17 mouse cellular contexts compared by ENCODE assay signal in genomic region chr4:151817981-151818766, GRCm38 (mm10). TPM values are rescaled to one million over a fixed set of nuclear protein-coding genes. Genes with fewer than 3 reads are reported as not detected.
DNase-seq lines count a peak whose midpoint lies in the region; ATAC-seq and TF ChIP-seq lines count a peak whose summit lies in the region.
"Had no signal": no experiment of that assay in that cellular context is flagged by ENCODE, and none has a peak within 500 bp of the region (broad histone marks: within the 10 kb centered on the region; RNA-seq: fewer than 3 reads in every experiment).

No protein-coding gene starts in this region.

- no peak for DNase-seq in hindbrain, embryonic 11.5 days (ENCODE audit: low spot score)
- DNase-seq in G1E (ENCODE audit: low spot score): no peak
- no peak for DNase-seq in forebrain, embryonic 11.5 days (ENCODE audit: low spot score)
- DNase-seq in liver, embryonic 14.5 days (ENCODE audit: low read depth in 3 of 3, low spot score in 3 of 3): no peak
- no peak for DNase-seq in yolk sac, embryonic 10.5 days (ENCODE audit: low spot score)
- no peak for DNase-seq in layer of hippocampus, postnatal 36 days
- no peak for DNase-seq in kidney, adult 2 months
- DNase-seq: cerebellum, adult 9-10 months; gastrocnemius, postnatal 36 days; kidney, postnatal 25 days; right cerebral cortex, postnatal 4 days; thymus, postnatal 25 days had no signal

- 49% methylated on average over 3 of the region's 3 CpGs for WGBS in hindbrain, embryonic 12.5 days
- 54% methylated on average over 3 of the region's 3 CpGs for WGBS in hindbrain, embryonic 11.5 days
- WGBS in forebrain, embryonic 11.5 days: 54% methylated on average over 3 of the region's 3 CpGs
- WGBS in liver, embryonic 14.5 days (ENCODE audit: insufficient replicate concordance): 21% methylated on average over 3 of the region's 3 CpGs
- 68% methylated on average over 3 of the region's 3 CpGs for WGBS in kidney, adult 2 months

- H3K4me1 ChIP-seq in hindbrain, embryonic 12.5 days: peaks cover 14% of the 10 kb centered on the region
- no peaks in the 10 kb centered on the region; the same call in 1 of the 2 replicates for H3K4me1 ChIP-seq in hindbrain, embryonic 11.5 days (replicated peaks; ENCODE audit: control insufficient read depth, insufficient read depth, low read length)
- peaks cover 13% of the 10 kb centered on the region for H3K4me1 ChIP-seq in G1E (ENCODE audit: insufficient read depth, low read depth, low read length)
- no peaks in the 10 kb centered on the region for H3K4me1 ChIP-seq in forebrain, embryonic 11.5 days (replicated peaks; ENCODE audit: control insufficient read depth, insufficient read depth, low read length)
- H3K4me1 ChIP-seq in liver, embryonic 14.5 days (replicated peaks; ENCODE audit: control insufficient read depth in 2 of 2, insufficient read depth in 2 of 2, low read length in 1 of 2): peaks cover 0 to 30% of the 10 kb centered on the region in 2 experiments; a peak in 2 of 4 replicates
- peaks cover 8% of the 10 kb centered on the region for H3K4me1 ChIP-seq in kidney, adult 2 months (ENCODE audit: control insufficient read depth, insufficient read depth, low read length)
- H3K4me1 ChIP-seq: intestine, embryonic 15.5 days; limb, embryonic 15.5 days had no signal

- no peak for TF ChIP-seq EP300 in liver, embryonic 14.5 days (IDR thresholded peaks at IDR 0.05; ENCODE audit: low read depth)

- H3K27me3 ChIP-seq in hindbrain, embryonic 12.5 days: no peaks in the 10 kb centered on the region
- H3K27me3 ChIP-seq in hindbrain, embryonic 11.5 days (ENCODE audit: control insufficient read depth, insufficient read depth, low read length): no peaks in the 10 kb centered on the region
- H3K27me3 ChIP-seq in G1E (ENCODE audit: insufficient read depth, low read length): no peaks in the 10 kb centered on the region
- no peaks in the 10 kb centered on the region for H3K27me3 ChIP-seq in forebrain, embryonic 11.5 days (ENCODE audit: control insufficient read depth, insufficient read depth, low read length)
- H3K27me3 ChIP-seq in liver, embryonic 14.5 days (ENCODE audit: control insufficient read depth, insufficient read depth, low read length): no peaks in the 10 kb centered on the region
- no peaks in the 10 kb centered on the region for H3K27me3 ChIP-seq in kidney, adult 2 months (replicated peaks; ENCODE audit: control insufficient read depth, insufficient read depth, low read length)
- H3K27me3 ChIP-seq: embryonic facial prominence, embryonic 13.5 days; intestine, embryonic 15.5 days; limb, embryonic 15.5 days; stomach, embryonic 15.5 days had no signal

- no peak for TF ChIP-seq CTCF in G1E (IDR thresholded peaks at IDR 0.05; ENCODE audit: low read depth, low read length)
- no peak for TF ChIP-seq CTCF in liver, embryonic 14.5 days (IDR thresholded peaks at IDR 0.05; ENCODE audit: low read depth)
- TF ChIP-seq CTCF in kidney, adult 2 months (conservative IDR thresholded peaks at IDR 0.05; ENCODE audit: insufficient read depth, insufficient read length, low read depth, low read length): no peak

- 0 out of 2 replicates have a peak overlapping the region, but pooled peaks have one; percentile 19 for H3K27ac ChIP-seq in hindbrain, embryonic 12.5 days
- H3K27ac ChIP-seq in hindbrain, embryonic 11.5 days (ENCODE audit: low read depth, low read length): no peak overlapping the region
- peak overlapping the region; percentile 37; the same call in 1 of the 2 replicates for H3K27ac ChIP-seq in forebrain, embryonic 11.5 days (ENCODE audit: low read depth, low read length)
- no peak overlapping the region for H3K27ac ChIP-seq in liver, embryonic 14.5 days
- no peak overlapping the region for H3K27ac ChIP-seq in kidney, adult 2 months (ENCODE audit: insufficient read depth, low read depth, low read length)
- H3K27ac ChIP-seq: embryonic facial prominence, embryonic 13.5 days; intestine, embryonic 15.5 days; limb, embryonic 15.5 days; stomach, embryonic 15.5 days had no signal

- no peak overlapping the region for H3K9ac ChIP-seq in hindbrain, embryonic 12.5 days
- H3K9ac ChIP-seq in hindbrain, embryonic 11.5 days (ENCODE audit: low read depth, low read length): no peak overlapping the region
- H3K9ac ChIP-seq in forebrain, embryonic 11.5 days (ENCODE audit: low read length): no peak overlapping the region
- no peak overlapping the region for H3K9ac ChIP-seq in liver, embryonic 14.5 days (replicated peaks)
- H3K9ac ChIP-seq: embryonic facial prominence, embryonic 13.5 days; intestine, embryonic 15.5 days; limb, embryonic 15.5 days; stomach, embryonic 15.5 days had no signal

- TF ChIP-seq POLR2A in kidney, adult 2 months (IDR thresholded peaks at IDR 0.05; ENCODE audit: low read depth, low read length): no peak

- no peak for ATAC-seq in hindbrain, embryonic 12.5 days (ENCODE audit: low FRiP score)
- no peak for ATAC-seq in hindbrain, embryonic 11.5 days (ENCODE audit: low FRiP score)
- ATAC-seq in G1E (ENCODE audit: extremely low read depth, insufficient number of reproducible peaks, low FRiP score, poor library complexity, severe bottlenecking): peak; percentile 56
- ATAC-seq in forebrain, embryonic 11.5 days (replicated peaks; ENCODE audit: low FRiP score): no peak
- ATAC-seq in liver, embryonic 14.5 days (ENCODE audit: insufficient read depth): peak; percentile 52
- ATAC-seq: intestine, embryonic 15.5 days had no signal

- no peak overlapping the region for H3K4me3 ChIP-seq in hindbrain, embryonic 12.5 days
- H3K4me3 ChIP-seq in hindbrain, embryonic 11.5 days (ENCODE audit: low read depth, low read length): no peak overlapping the region
- no peak overlapping the region for H3K4me3 ChIP-seq in G1E (ENCODE audit: low read depth, low read length)
- H3K4me3 ChIP-seq in forebrain, embryonic 11.5 days (ENCODE audit: low read depth, low read length): no peak overlapping the region
- no peak overlapping the region for H3K4me3 ChIP-seq in liver, embryonic 14.5 days (ENCODE audit: insufficient read depth in 1 of 2, low read depth in 2 of 2, low read length in 2 of 2)
- H3K4me3 ChIP-seq in kidney, adult 2 months (ENCODE audit: insufficient read depth, low read depth, low read length): no peak overlapping the region
- H3K4me3 ChIP-seq: embryonic facial prominence, embryonic 13.5 days; intestine, embryonic 15.5 days; limb, embryonic 15.5 days; stomach, embryonic 15.5 days had no signal

- no peak overlapping the region for H3K4me2 ChIP-seq in hindbrain, embryonic 12.5 days (replicated peaks)
- H3K4me2 ChIP-seq in hindbrain, embryonic 11.5 days (replicated peaks; ENCODE audit: low read depth, low read length): no peak overlapping the region
- no peak overlapping the region for H3K4me2 ChIP-seq in forebrain, embryonic 11.5 days (ENCODE audit: low read depth, low read length, severe bottlenecking)
- no peak overlapping the region for H3K4me2 ChIP-seq in liver, embryonic 14.5 days (ENCODE audit: low read depth)
- H3K4me2 ChIP-seq: embryonic facial prominence, embryonic 13.5 days; intestine, embryonic 15.5 days; limb, embryonic 15.5 days; stomach, embryonic 15.5 days had no signal

- no peaks in the 10 kb centered on the region for H3K9me3 ChIP-seq in hindbrain, embryonic 12.5 days (replicated peaks)
- no peaks in the 10 kb centered on the region for H3K9me3 ChIP-seq in hindbrain, embryonic 11.5 days (ENCODE audit: control insufficient read depth, low read length)
- H3K9me3 ChIP-seq in G1E (replicated peaks): no peaks in the 10 kb centered on the region
- no peaks in the 10 kb centered on the region for H3K9me3 ChIP-seq in forebrain, embryonic 11.5 days (ENCODE audit: control insufficient read depth, low read length)
- H3K9me3 ChIP-seq in liver, embryonic 14.5 days (ENCODE audit: control insufficient read depth, low read length): no peaks in the 10 kb centered on the region
- H3K9me3 ChIP-seq: embryonic facial prominence, embryonic 13.5 days; intestine, embryonic 15.5 days; limb, embryonic 15.5 days; stomach, embryonic 15.5 days had no signal

- H3K36me3 ChIP-seq in hindbrain, embryonic 12.5 days: no peaks in the 10 kb centered on the region
- no peaks in the 10 kb centered on the region for H3K36me3 ChIP-seq in hindbrain, embryonic 11.5 days (ENCODE audit: control insufficient read depth, insufficient read depth, low read length)
- peaks cover 78% of the 10 kb centered on the region for H3K36me3 ChIP-seq in G1E (replicated peaks)
- H3K36me3 ChIP-seq in forebrain, embryonic 11.5 days (ENCODE audit: control insufficient read depth, insufficient read depth, low read length): no peaks in the 10 kb centered on the region
- H3K36me3 ChIP-seq in liver, embryonic 14.5 days (replicated peaks; ENCODE audit: control insufficient read depth, insufficient read depth, low read depth): no peaks in the 10 kb centered on the region
- no peaks in the 10 kb centered on the region for H3K36me3 ChIP-seq in kidney, adult 2 months (ENCODE audit: control insufficient read depth, insufficient read depth, low read length)
- H3K36me3 ChIP-seq: intestine, embryonic 15.5 days; limb, embryonic 15.5 days; stomach, embryonic 15.5 days had no signal

RNA-seq across cellular contexts. Expression of gene Camta1, which starts 43.5 kb away (rescaled TPM):
- 136 and 157 TPM in 2 replicates for polyA plus RNA-seq in hindbrain, embryonic 12.5 days (2016; fragmentation: Nextera tagmentation; extraction: Ambion mirVana)
- 117 and 130 TPM in 2 replicates for polyA plus RNA-seq in hindbrain, embryonic 11.5 days (2014; fragmentation: Nextera tagmentation; extraction: Ambion mirVana)
- total RNA-seq in G1E (2014; fragmentation: Nextera tagmentation) (60.3 and 113 TPM in 2 replicates), G1E (2017) (23.5 and 25.7 TPM in 2 replicates)
- polyA plus RNA-seq in G1E (2012): 10.8 and 12.1 TPM in 2 replicates
- 140 and 142 TPM in 2 replicates for polyA plus RNA-seq in forebrain, embryonic 11.5 days (2014; fragmentation: Nextera tagmentation; extraction: Ambion mirVana)
- polyA plus RNA-seq in liver, embryonic 14.5 days (2012; rRNA removed): 4.8 and 7.3 TPM in 2 replicates
- 31.0 and 32.8 TPM in 2 replicates for polyA plus RNA-seq in liver, embryonic 14.5 days (2014; fragmentation: Nextera tagmentation; extraction: Ambion mirVana)
- 100 to 1,000 TPM; 279 to 294 TPM for total RNA-seq in layer of hippocampus, postnatal 36 days (2021)
- 7.7 and 7.8 TPM in 2 replicates for polyA plus RNA-seq in kidney, adult 2 months (2012; rRNA removed)

Comparison
In these comparisons a context has a peak if more than half of its experiments do, and no peak if none do; other contexts are left out.
1. H3K27ac ChIP-seq: peak in hindbrain, embryonic 12.5 days (single experiment) and forebrain, embryonic 11.5 days (single experiment); none in hindbrain, embryonic 11.5 days (single experiment), liver, embryonic 14.5 days (single experiment) and kidney, adult 2 months (single experiment).
2. ATAC-seq: peak in G1E (single experiment) and liver, embryonic 14.5 days (single experiment); none in hindbrain, embryonic 12.5 days (single experiment), hindbrain, embryonic 11.5 days (single experiment) and forebrain, embryonic 11.5 days (single experiment).